Mouse (Mus musculus): ENCODE results near the gene Lekr1.

Gene Lekr1

GRCm38 (mm10) chr3:65873093-65873830, 207.2 kb downstream of the Lekr1 start:
- DNase-seq (ENCODE audit: extremely low spot score) = no peak

Data from embryo, embryonic 9.5 days (tissue).